Mouse (Mus musculus) activated CD4-positive, CD25-positive, alpha-beta regulatory T cell, adult 4 months (primary cell): ENCODE results near the gene Gins2. TPM values are rescaled to one million over a fixed set of nuclear protein-coding genes. Genes with fewer than 3 reads are reported as not detected.

ENCODE experiments used
- ATAC-seq: one replicate; pipeline ENCODE4 v1.8.0; 2017
- polyA plus RNA-seq, 2 experiments: library from polyadenylated mRNA; unstranded; fragments of 100-300 nt; shearing (Covaris generic); gene quantifications; one replicate each; pipeline ENCODE4 v1.2.1; 2017

Gins2 gene
- polyA plus RNA-seq, 2 experiments from 2014 or later: 19.3 to 30.4 TPM

GRCm38 (mm10) chr8:120563851-120564837 lies 25.0 kb downstream of the Gins2 start:
- ATAC-seq: peak; percentile 19

GRCm38 (mm10) chr8:120563348-120563724 lies 25.8 kb downstream of the Gins2 start:
- ATAC-seq: no peak

- ATAC-seq: no peak
These were observed 26.3 kb downstream of the Gins2 start for GRCm38 (mm10) chr8:120562680-120563347.

- ATAC-seq: no peak
These were observed 27.3 kb downstream of the Gins2 start for GRCm38 (mm10) chr8:120561539-120562435.

- ATAC-seq: no peak
These were observed 28.6 kb downstream of the Gins2 start for GRCm38 (mm10) chr8:120560535-120560934.

- no peak for ATAC-seq
These were observed 29.4 kb downstream of the Gins2 start for GRCm38 (mm10) chr8:120559654-120560053.

GRCm38 (mm10) chr8:120558162-120558561 lies 30.9 kb downstream of the Gins2 start:
- ATAC-seq: no peak

- no peak for ATAC-seq
These were observed 31.7 kb downstream of the Gins2 start for GRCm38 (mm10) chr8:120557170-120557965.

GRCm38 (mm10) chr8:120556198-120556892 lies 32.8 kb downstream of the Gins2 start:
- no peak for ATAC-seq

- ATAC-seq: no peak
These were observed 34.6 kb downstream of the Gins2 start for GRCm38 (mm10) chr8:120554466-120555039.

- ATAC-seq: no peak
These were observed 35.5 kb downstream of the Gins2 start for GRCm38 (mm10) chr8:120553441-120554123.

GRCm38 (mm10) chr8:120552509-120552908 lies 36.6 kb downstream of the Gins2 start:
- no peak for ATAC-seq

GRCm38 (mm10) chr8:120551677-120551980 lies 37.5 kb downstream of the Gins2 start:
- ATAC-seq: no peak

- ATAC-seq: no peak
These were observed 38.0 kb downstream of the Gins2 start for GRCm38 (mm10) chr8:120550937-120551676.

GRCm38 (mm10) chr8:120550430-120550829 lies 38.7 kb downstream of the Gins2 start:
- no peak for ATAC-seq

GRCm38 (mm10) chr8:120549922-120550321 lies 39.2 kb downstream of the Gins2 start:
- no peak for ATAC-seq

- no peak for ATAC-seq
These were observed 39.7 kb downstream of the Gins2 start for GRCm38 (mm10) chr8:120549321-120549921.

GRCm38 (mm10) chr8:120548313-120548761 lies 40.8 kb downstream of the Gins2 start:
- ATAC-seq: no peak

- ATAC-seq: no peak
These were observed 41.5 kb downstream of the Gins2 start for GRCm38 (mm10) chr8:120547562-120547961.
